Comparison of ENCODE assay signal across 15 mouse cellular contexts in genomic region chr4:22102478-22102877, GRCm38 (mm10).
DNase-seq lines count a peak whose midpoint lies in the region; ATAC-seq and TF ChIP-seq lines count a peak whose summit lies in the region.
"Had no signal": no experiment of that assay in that cellular context is flagged by ENCODE, and none has a peak within 500 bp of the region (broad histone marks: within the 10 kb centered on the region; RNA-seq: fewer than 3 reads in every experiment).

No protein-coding gene starts in this region.

- H3K4me1 ChIP-seq in forebrain, postnatal 0 days (ENCODE audit: insufficient read depth), result no peaks in the 10 kb centered on the region
- peaks cover 8% of the 10 kb centered on the region; the same call in 1 of the 2 replicates for H3K4me1 ChIP-seq in hindbrain, postnatal 0 days (ENCODE audit: insufficient read depth, low read length)
- no peaks in the 10 kb centered on the region for H3K4me1 ChIP-seq in neural tube, embryonic 15.5 days
- H3K4me1 ChIP-seq: heart, embryonic 15.5 days; lung, embryonic 15.5 days had no signal

- no peaks in the 10 kb centered on the region for H3K36me3 ChIP-seq in forebrain, postnatal 0 days (ENCODE audit: insufficient read depth)
- no peaks in the 10 kb centered on the region for H3K36me3 ChIP-seq in hindbrain, postnatal 0 days (ENCODE audit: insufficient read depth, low read length)
- H3K36me3 ChIP-seq in neural tube, embryonic 15.5 days, result no peaks in the 10 kb centered on the region
- H3K36me3 ChIP-seq: heart, embryonic 15.5 days; lung, embryonic 15.5 days had no signal

- no peak overlapping the region for H3K4me3 ChIP-seq in layer of hippocampus, adult 2 months
- no peak overlapping the region for H3K4me3 ChIP-seq in forebrain, postnatal 0 days (ENCODE audit: low read depth, low read length)
- H3K4me3 ChIP-seq in hindbrain, postnatal 0 days (ENCODE audit: low read length), result no peak overlapping the region
- no peak overlapping the region for H3K4me3 ChIP-seq in neural tube, embryonic 15.5 days (replicated peaks)
- H3K4me3 ChIP-seq: heart, embryonic 15.5 days; lung, embryonic 15.5 days had no signal

- H3K27ac ChIP-seq in layer of hippocampus, adult 2 months, result peak overlapping the region; percentile 62; the same call in 1 of the 2 replicates
- H3K27ac ChIP-seq in forebrain, postnatal 0 days (ENCODE audit: low read depth, low read length), result no peak overlapping the region
- peak overlapping the region; percentile 70 for H3K27ac ChIP-seq in hindbrain, postnatal 0 days
- H3K27ac ChIP-seq in neural tube, embryonic 15.5 days (replicated peaks), result peak overlapping the region; percentile 15; the same call in 1 of the 2 replicates
- H3K27ac ChIP-seq: heart, embryonic 15.5 days; lung, embryonic 15.5 days had no signal

- no peak for TF ChIP-seq CTCF in layer of hippocampus, adult 2 months (conservative IDR thresholded peaks at IDR 0.05)
- TF ChIP-seq CTCF in forebrain, postnatal 0 days (IDR thresholded peaks at IDR 0.05; ENCODE audit: low read depth), result no peak
- TF ChIP-seq CTCF in hindbrain, postnatal 0 days (IDR thresholded peaks at IDR 0.05; ENCODE audit: low read depth), result no peak

- H3K4me2 ChIP-seq in forebrain, postnatal 0 days (ENCODE audit: low read depth), result no peak overlapping the region
- H3K4me2 ChIP-seq in hindbrain, postnatal 0 days (ENCODE audit: low read depth, low read length), result no peak overlapping the region
- no peak overlapping the region for H3K4me2 ChIP-seq in neural tube, embryonic 15.5 days
- H3K4me2 ChIP-seq: heart, embryonic 15.5 days; lung, embryonic 15.5 days had no signal

- peak; percentile 70 for ATAC-seq in forebrain, postnatal 0 days
- ATAC-seq in hindbrain, postnatal 0 days, result peak; percentile 92
- peak; percentile 82 for ATAC-seq in neural tube, embryonic 15.5 days (ENCODE audit: low FRiP score)
- ATAC-seq: CD4-positive, CD25-positive, alpha-beta regulatory T cell, adult 4 months; inflammation-experienced regulatory T-cells, adult 6 months had no signal

- no peaks in the 10 kb centered on the region for H3K27me3 ChIP-seq in forebrain, postnatal 0 days (ENCODE audit: insufficient read depth, low read length)
- no peaks in the 10 kb centered on the region for H3K27me3 ChIP-seq in hindbrain, postnatal 0 days (ENCODE audit: insufficient read depth, low read length)
- no peaks in the 10 kb centered on the region for H3K27me3 ChIP-seq in neural tube, embryonic 15.5 days (replicated peaks)
- H3K27me3 ChIP-seq: heart, embryonic 15.5 days; lung, embryonic 15.5 days had no signal

- no peak overlapping the region for H3K9ac ChIP-seq in forebrain, postnatal 0 days
- no peak overlapping the region for H3K9ac ChIP-seq in hindbrain, postnatal 0 days (replicated peaks; ENCODE audit: low read length)
- no peak overlapping the region for H3K9ac ChIP-seq in neural tube, embryonic 15.5 days (replicated peaks)
- H3K9ac ChIP-seq: heart, embryonic 15.5 days; lung, embryonic 15.5 days had no signal

- H3K9me3 ChIP-seq in forebrain, postnatal 0 days (ENCODE audit: low read length), result no peaks in the 10 kb centered on the region
- no peaks in the 10 kb centered on the region for H3K9me3 ChIP-seq in hindbrain, postnatal 0 days (ENCODE audit: low read length)
- no peaks in the 10 kb centered on the region for H3K9me3 ChIP-seq in neural tube, embryonic 15.5 days (replicated peaks)
- H3K9me3 ChIP-seq: heart, embryonic 15.5 days; lung, embryonic 15.5 days had no signal

- WGBS in forebrain, postnatal 0 days, result 37% methylated on average over 5 of the region's 5 CpGs
- WGBS in hindbrain, postnatal 0 days, result 44% methylated on average over 5 of the region's 5 CpGs
- WGBS in neural tube, embryonic 15.5 days, result 60% methylated on average over 5 of the region's 5 CpGs

- DNase-seq in layer of hippocampus, adult 2 months (ENCODE audit: low spot score in 2 of 2), result no peak
- no peak for DNase-seq in layer of hippocampus, postnatal 25 days (ENCODE audit: extremely low spot score in 1 of 2, low spot score in 1 of 2)
- no peak for DNase-seq in forebrain, postnatal 0 days
- peak; percentile 65 for DNase-seq in hindbrain, postnatal 0 days (ENCODE audit: low spot score)
- DNase-seq in left cerebral cortex, adult 9 months (ENCODE audit: low spot score in 2 of 2), result no peak
- DNase-seq in liver, result no peak
- DNase-seq: adrenal gland, adult 2 months; cerebellum, adult 9-11 months; kidney, adult 9 months; right cerebral cortex, postnatal 4 days had no signal
